Mouse (Mus musculus) limb, embryonic 11.5 days (tissue): ENCODE results near the gene Dsn1. TPM values are rescaled to one million over a fixed set of nuclear protein-coding genes. Genes with fewer than 3 reads are reported as not detected.
A peak's percentile ranks its signal among the peaks of the same experiment; 100 is the strongest.

Experiments used
- ATAC-seq: fragments of 200-750 bp; cut with Nextera tagmentation; 2 replicates; pipeline ENCODE4 v1.8.0; 2017; ENCODE audit warnings: low read depth; ENCODE audit not compliant: insufficient number of reproducible peaks, low FRiP score, low TSS enrichment
- DNase-seq: peaks from one replicate; pipeline ENCODE4 v3.0.0-alpha.2; 2015; ENCODE audit warnings: low spot score
- H3K27ac ChIP-seq: fragments of 300-500 bp; sonication (generic); replicated peaks from 2 replicates; pipeline ENCODE4 v1.5.1; 2014; ENCODE audit warnings: low read depth, mild to moderate bottlenecking, low read length
- H3K27me3 ChIP-seq: fragments of 300-500 bp; sonication (generic); 2 replicates; pipeline ENCODE4 v1.6.1; 2014; ENCODE audit warnings: mild to moderate bottlenecking, low read length, mixed read lengths; ENCODE audit not compliant: control insufficient read depth, insufficient read depth
- H3K36me3 ChIP-seq: fragments of 300-500 bp; sonication (generic); 2 replicates; pipeline ENCODE4 v1.6.1; 2014; ENCODE audit warnings: mild to moderate bottlenecking, low read length, moderate library complexity, mixed read lengths; ENCODE audit not compliant: control insufficient read depth, insufficient read depth
- H3K4me1 ChIP-seq: fragments of 300-500 bp; sonication (generic); 2 replicates; pipeline ENCODE4 v1.6.1; 2014; ENCODE audit warnings: low read length, mixed read lengths; ENCODE audit not compliant: control insufficient read depth, insufficient read depth
- H3K4me2 ChIP-seq: fragments of 300-500 bp; sonication (generic); 2 replicates; pipeline ENCODE4 v1.6.1; 2014; ENCODE audit warnings: low read depth, mild to moderate bottlenecking, moderate library complexity; ENCODE audit not compliant: severe bottlenecking
- H3K4me3 ChIP-seq: fragments of 300-500 bp; sonication (generic); 2 replicates; pipeline ENCODE4 v1.5.1; 2014; ENCODE audit warnings: low read depth, low read length
- H3K9ac ChIP-seq: fragments of 300-500 bp; sonication (generic); 2 replicates; pipeline ENCODE4 v1.6.1; 2014; ENCODE audit warnings: mild to moderate bottlenecking, low read length
- H3K9me3 ChIP-seq: fragments of 300-500 bp; sonication (generic); 2 replicates; pipeline ENCODE4 v1.6.1; 2016; ENCODE audit warnings: low read length; ENCODE audit not compliant: control insufficient read depth
- WGBS: fragments of 180-500 bp; shearing (Covaris S2); extraction: QIAGEN DNeasy Blood & Tissue Kit; methylation state at CpG from one replicate; pipeline ENCODE4 v1.1.7; 2014; 5-methylcytosine and 5-hydroxymethylcytosine counted together
- polyA plus RNA-seq: library from polyadenylated mRNA; unstranded; fragments of >200 nt; fragmentation: Nextera tagmentation; extraction: Ambion mirVana; gene quantifications from 2 replicates; pipeline ENCODE4 v1.2.1, GENCODE M21; 2014

Dsn1 gene
- polyA plus RNA-seq, 1 experiment from 2014 or later: 57.0 TPM

DNA sequence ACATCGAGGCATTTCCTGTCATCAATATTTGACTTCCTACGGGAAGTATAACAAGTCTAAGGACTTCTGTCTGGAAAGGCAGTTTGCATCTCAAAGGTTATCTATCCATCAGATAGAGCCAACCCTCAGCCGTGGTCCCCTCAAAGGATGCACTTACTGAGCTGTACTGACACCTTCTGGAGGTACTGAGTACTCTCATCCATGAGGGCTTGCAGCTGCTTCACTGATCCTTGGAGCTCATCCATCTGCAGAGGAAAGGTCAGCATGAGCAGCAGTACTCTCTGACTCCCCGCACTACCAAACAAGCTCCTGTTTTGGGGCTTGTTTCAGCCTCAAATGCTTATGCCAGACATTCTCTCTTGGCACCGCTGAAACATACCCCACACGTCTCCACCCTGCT, 10.4 kb downstream of the Dsn1 start:
- Histone ChIP-seq H3K4me3 (no peak overlapping the region), H3K36me3 (peaks cover 9% of the 10 kb centered on the region; the same call in 1 of the 2 replicates), H3K27me3 (no peaks in the 10 kb centered on the region), H3K4me1 (no peaks in the 10 kb centered on the region), H3K9me3 (no peaks in the 10 kb centered on the region), H3K4me2 (no peak overlapping the region), H3K9ac (no peak overlapping the region), H3K27ac (no peak overlapping the region)
- 66% methylated on average over 6 of the region's 6 CpGs for WGBS
- ATAC-seq (no peak), DNase-seq (no peak)

DNA sequence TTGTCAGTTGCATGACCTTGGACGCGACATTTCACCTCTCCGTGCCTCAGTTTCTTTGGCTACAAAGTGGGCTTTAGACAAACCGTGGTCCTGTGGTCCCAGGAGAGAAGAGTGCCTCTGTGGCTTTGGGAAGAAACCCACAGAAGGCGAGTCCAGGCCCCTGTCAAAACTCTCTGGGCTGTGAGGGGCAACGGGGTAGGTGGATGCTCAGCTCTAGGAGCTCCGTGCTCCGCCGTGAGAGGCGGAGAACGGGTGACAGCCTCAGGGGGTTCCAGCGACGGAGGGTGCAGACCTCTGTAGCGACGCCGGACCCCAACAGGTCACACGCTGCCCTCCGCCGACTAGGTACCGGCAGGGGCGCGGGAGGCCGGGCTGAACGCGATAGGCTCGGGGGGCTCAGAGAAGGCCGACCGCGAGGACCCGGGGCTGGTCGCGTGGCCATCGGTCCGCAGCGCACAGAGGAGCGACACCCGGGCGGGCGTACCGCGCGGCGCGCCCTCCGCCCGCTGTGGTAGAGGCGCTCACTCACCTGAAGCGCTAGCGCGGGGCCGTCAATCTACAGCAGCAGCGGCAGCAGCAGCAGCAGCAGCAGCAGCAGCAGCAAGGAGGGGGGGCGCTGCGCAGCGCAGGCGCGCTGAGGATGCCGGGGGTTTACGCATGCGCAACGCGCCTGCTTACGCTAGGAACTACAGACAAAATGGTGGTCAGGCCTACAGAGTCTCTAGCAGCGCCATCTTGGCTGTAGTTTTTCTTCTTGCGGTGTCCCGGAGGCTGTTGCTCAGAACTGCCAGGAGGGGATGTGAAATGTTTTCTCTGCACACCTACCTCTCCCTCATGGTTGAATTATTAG, 15.3 kb downstream of the Dsn1 start, which contains the start of gene Ndrg3:
TSS of gene Ndrg3 (minus strand) at position 587 of the 850 bp plus-strand sequence.
- Histone ChIP-seq H3K27me3 (no peaks in the 10 kb centered on the region), H3K4me2 (peak within 1 kb of the TSS; percentile 92), H3K27ac (no peak within 1 kb of the TSS), H3K4me1 (peaks cover 6% of the 10 kb centered on the region; the same call in 1 of the 2 replicates), H3K9me3 (no peaks in the 10 kb centered on the region), H3K4me3 (peak within 1 kb of the TSS; percentile 91), H3K9ac (peak within 1 kb of the TSS; percentile 76), H3K36me3 (peaks cover 5% of the 10 kb centered on the region; the same call in 1 of the 2 replicates)
- peak; percentile 93 for ATAC-seq
- WGBS: under 1% methylated on average over 66 of the region's 66 CpGs
- peak; percentile 95 for DNase-seq

DNA sequence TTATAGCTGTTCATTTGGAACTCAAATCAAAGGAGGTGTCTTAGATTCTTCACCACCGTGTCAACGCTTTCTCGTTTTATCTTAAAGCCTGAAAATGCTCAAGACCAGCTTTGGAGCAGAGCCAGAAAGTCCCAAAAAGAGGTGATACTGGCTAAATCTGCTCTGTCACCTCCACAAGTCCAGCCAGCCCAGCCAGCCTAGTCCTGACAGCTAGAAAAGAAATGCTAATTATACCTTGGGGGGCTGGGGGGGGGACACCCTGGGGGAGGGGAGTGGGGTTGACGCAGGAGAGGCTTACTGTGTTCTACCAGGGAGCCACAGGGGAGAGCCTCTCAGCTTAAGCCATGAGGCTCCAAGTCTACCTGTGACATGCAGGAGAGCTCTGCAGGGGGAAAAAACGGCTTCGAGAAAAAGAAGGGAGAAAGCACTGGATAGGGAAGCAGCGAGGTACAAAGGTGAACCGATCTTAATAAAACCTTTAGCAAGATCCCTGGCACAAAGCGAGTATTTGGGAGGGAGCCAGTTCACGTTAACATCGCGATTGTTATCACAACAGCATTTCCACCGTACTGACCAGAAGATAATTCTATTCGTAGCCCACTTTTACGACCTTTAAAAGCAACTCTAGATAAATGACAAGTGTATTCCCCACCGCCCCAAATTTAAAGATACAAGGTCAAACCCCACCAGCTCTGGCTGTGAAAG, 16.1 kb downstream of the Dsn1 start:
- ATAC-seq (no peak), DNase-seq (no peak)
- H3K4me3 ChIP-seq: peak overlapping the region; percentile 91
- H3K27me3 ChIP-seq: no peaks in the 10 kb centered on the region
- no peak overlapping the region for H3K27ac ChIP-seq
- H3K4me2 ChIP-seq: peak overlapping the region; percentile 92
- no peaks in the 10 kb centered on the region for H3K9me3 ChIP-seq
- peak overlapping the region; percentile 76; the same call in 1 of the 2 replicates for H3K9ac ChIP-seq
- H3K4me1 ChIP-seq: peaks cover 6% of the 10 kb centered on the region; the same call in 1 of the 2 replicates
- WGBS: 2% methylated on average over 16 of the region's 16 CpGs
- peaks cover 5% of the 10 kb centered on the region; the same call in 1 of the 2 replicates for H3K36me3 ChIP-seq

DNA sequence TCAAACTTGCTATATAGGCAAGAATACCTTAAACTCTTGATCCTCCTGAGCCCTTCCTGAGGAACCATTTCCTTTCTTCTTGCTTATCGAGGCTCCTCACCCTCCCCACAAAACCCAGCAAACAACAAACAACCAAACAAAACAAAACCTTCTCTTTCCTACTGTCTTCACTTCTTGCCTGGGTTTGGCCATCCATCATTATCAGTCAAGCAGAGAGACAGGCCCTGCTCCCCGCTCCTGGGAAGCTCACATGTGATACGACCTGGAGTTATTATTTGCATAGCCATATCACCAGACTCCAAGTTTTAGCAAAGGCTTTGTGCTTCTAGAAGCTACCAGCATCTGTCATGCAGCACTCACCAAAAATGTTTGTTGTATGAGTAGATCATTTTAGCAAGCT, 19.6 kb downstream of the Dsn1 start:
- Histone ChIP-seq H3K4me2 (no peak overlapping the region), H3K27me3 (no peaks in the 10 kb centered on the region), H3K9me3 (no peaks in the 10 kb centered on the region), H3K4me1 (peaks cover 6% of the 10 kb centered on the region; the same call in 1 of the 2 replicates), H3K9ac (no peak overlapping the region), H3K4me3 (no peak overlapping the region), H3K27ac (no peak overlapping the region), H3K36me3 (no peaks in the 10 kb centered on the region)
- DNase-seq (no peak), ATAC-seq (no peak)
- 65% methylated on average over 3 of the region's 3 CpGs for WGBS

DNA sequence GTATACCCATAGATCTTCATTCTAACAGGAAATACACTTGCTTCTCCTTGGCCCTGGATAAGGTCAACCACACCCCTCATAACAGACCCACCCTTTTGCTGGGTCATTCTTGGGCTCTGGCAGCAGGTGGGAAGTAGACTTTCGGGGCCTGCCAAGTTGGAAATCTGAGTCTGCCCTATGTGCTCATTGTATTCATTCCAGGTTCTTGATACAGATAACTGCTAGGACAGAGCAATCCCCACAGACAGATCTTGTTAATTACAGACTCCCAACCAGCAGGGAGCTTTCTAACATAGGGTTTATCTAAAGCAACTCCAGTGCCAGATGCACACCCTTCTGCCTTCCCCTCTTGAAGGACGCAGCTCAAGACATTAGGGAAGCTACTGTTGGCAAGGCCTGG, 24.1 kb downstream of the Dsn1 start:
- DNase-seq (no peak), ATAC-seq (no peak)
- no peaks in the 10 kb centered on the region for H3K9me3 ChIP-seq
- H3K9ac ChIP-seq: no peak overlapping the region
- no peak overlapping the region for H3K4me2 ChIP-seq
- no peak overlapping the region for H3K27ac ChIP-seq
- no peaks in the 10 kb centered on the region for H3K4me1 ChIP-seq
- no peaks in the 10 kb centered on the region for H3K36me3 ChIP-seq
- H3K4me3 ChIP-seq: no peak overlapping the region
- WGBS: 79% methylated on average over 2 of the region's 2 CpGs
- H3K27me3 ChIP-seq: no peaks in the 10 kb centered on the region

DNA sequence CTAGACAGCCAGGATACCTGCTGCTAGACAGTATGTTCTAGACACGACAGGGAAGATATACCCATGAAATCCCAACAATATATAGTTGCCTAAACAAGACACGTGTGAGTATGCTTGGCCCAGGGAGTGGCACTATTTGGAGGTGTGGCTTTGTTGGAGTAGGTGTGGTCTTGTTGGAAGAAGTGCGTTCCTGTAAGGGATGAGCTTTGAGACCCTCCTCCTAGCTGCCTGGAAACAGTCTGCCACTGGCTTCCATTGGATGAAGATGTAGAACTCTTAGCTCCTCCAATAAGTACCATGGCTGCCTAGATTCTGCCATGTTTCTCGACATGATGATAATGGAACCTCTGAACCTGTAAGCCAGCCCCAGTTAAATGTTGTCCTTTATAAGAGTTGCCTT, 25.7 kb downstream of the Dsn1 start:
- Histone ChIP-seq H3K9ac (no peak overlapping the region), H3K36me3 (no peaks in the 10 kb centered on the region), H3K9me3 (no peaks in the 10 kb centered on the region), H3K4me3 (no peak overlapping the region), H3K27me3 (no peaks in the 10 kb centered on the region), H3K4me2 (no peak overlapping the region), H3K4me1 (no peaks in the 10 kb centered on the region), H3K27ac (no peak overlapping the region)
- no peak for DNase-seq
- ATAC-seq: no peak
- WGBS: 82% methylated on average over 4 of the region's 4 CpGs

DNA sequence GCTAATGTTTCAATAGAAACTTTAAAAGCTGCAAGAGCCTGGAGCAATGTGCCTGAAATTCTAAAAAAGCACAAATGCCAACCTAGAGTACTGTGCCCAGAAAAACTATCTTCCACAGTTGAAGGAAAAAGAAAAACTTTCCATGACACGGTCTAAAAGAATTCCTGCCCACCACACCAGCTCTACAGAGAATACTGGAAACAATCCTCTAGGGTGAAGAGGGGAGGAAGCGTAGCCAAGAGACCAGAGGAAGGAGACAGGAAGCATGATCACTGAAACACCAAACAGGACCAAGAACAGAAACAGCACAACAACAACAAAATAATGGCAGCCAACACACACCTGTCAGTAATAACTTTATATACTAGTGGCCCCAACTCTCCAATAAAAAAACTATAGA, 26.9 kb downstream of the Dsn1 start:
- no peaks in the 10 kb centered on the region for H3K9me3 ChIP-seq
- H3K27ac ChIP-seq: no peak overlapping the region
- H3K36me3 ChIP-seq: no peaks in the 10 kb centered on the region
- 84% methylated on average over 2 of the region's 2 CpGs for WGBS
- no peaks in the 10 kb centered on the region for H3K4me1 ChIP-seq
- no peak for DNase-seq
- H3K27me3 ChIP-seq: no peaks in the 10 kb centered on the region
- H3K4me3 ChIP-seq: no peak overlapping the region
- H3K9ac ChIP-seq: no peak overlapping the region
- ATAC-seq: no peak
- H3K4me2 ChIP-seq: no peak overlapping the region

DNA sequence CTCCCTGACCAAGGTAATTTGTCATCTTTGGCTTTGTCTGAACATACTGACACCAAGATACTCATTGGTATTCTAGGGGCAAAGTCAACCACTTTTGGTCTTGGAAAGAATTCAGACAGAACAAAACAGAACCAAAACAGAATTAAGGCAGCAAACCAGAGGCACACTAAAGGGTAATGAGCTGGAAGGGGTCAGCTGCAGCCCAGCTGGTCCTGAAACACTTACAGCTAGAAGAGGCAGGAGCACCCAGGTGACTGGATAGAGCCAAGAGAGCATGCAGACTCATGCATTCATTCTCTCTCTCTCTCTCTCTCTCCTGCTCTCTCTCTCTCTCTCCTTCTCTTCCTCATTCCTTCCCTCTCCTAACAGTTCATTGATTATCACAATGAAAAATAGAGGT, 30.2 kb downstream of the Dsn1 start:
- Histone ChIP-seq H3K4me2 (no peak overlapping the region), H3K4me1 (no peaks in the 10 kb centered on the region), H3K4me3 (no peak overlapping the region), H3K9ac (no peak overlapping the region), H3K9me3 (no peaks in the 10 kb centered on the region), H3K36me3 (no peaks in the 10 kb centered on the region), H3K27ac (no peak overlapping the region), H3K27me3 (no peaks in the 10 kb centered on the region)
- no peak for DNase-seq
- no peak for ATAC-seq
